ENCODE assay signal across 22 mouse cellular contexts in the genomic region with DNA sequence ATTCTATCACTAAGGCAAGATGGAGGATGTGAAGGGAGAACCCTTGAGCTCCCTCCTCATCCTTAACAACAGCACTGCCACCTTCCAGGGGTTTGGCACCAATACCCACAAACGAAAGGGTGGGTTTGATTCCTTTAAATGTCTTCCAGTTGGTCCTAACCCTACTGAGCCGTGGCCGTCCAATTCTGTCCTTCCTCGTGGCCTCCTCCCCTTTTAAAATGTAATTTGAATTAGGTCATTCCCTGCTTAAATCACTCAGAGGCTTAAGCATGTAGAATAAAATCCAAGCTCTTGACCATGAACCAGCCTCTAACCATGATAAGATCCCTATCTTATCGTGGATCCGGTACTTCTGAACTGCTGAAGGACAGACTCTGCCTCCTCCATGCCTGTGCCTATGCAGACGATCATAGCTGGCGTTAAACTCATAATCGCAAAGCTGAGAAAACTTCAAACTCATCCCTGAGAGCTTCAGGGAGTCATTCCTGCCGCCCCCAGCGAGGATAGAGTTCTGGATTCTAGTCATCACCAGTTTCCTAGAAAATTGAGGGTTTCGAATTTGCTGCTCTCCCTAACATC. TPM values are rescaled to one million over a fixed set of nuclear protein-coding genes. Genes with fewer than 3 reads are reported as not detected.
"Had no signal": no experiment of that assay in that cellular context is flagged by ENCODE, and none has a peak within 500 bp of the region (broad histone marks: within the 10 kb centered on the region; RNA-seq: fewer than 3 reads in every experiment).

No protein-coding gene starts in this region.

- H3K9me3 ChIP-seq: megakaryocyte, embryonic 14.5 days; midbrain, embryonic 13.5 days; midbrain, embryonic 15.5 days; neural tube, embryonic 12.5 days; stomach, embryonic 15.5 days had no signal

- H3K4me1 ChIP-seq: midbrain, embryonic 13.5 days; midbrain, embryonic 15.5 days; neural tube, embryonic 12.5 days; stomach, embryonic 15.5 days had no signal

- H3K27ac ChIP-seq: macrophage; midbrain, embryonic 13.5 days; midbrain, embryonic 15.5 days; neural tube, embryonic 12.5 days; stomach, embryonic 15.5 days; stomach, postnatal 0 days had no signal

- ATAC-seq: midbrain, embryonic 13.5 days; midbrain, embryonic 15.5 days had no signal

- DNase-seq: lung, adult 18-20 months; lung, embryonic 14.5 days; lung, postnatal 14 days; lung, postnatal 36 days; right cerebral cortex, postnatal 14 days; thymus, adult 2 months; thymus, postnatal 25 days; thymus, postnatal 4 days had no signal

- H3K27me3 ChIP-seq: midbrain, embryonic 13.5 days; midbrain, embryonic 15.5 days; neural tube, embryonic 12.5 days; stomach, embryonic 15.5 days had no signal

- H3K9ac ChIP-seq: lung, embryonic 14.5 days; midbrain, embryonic 13.5 days; midbrain, embryonic 15.5 days; neural tube, embryonic 12.5 days; stomach, embryonic 15.5 days had no signal

- H3K4me3 ChIP-seq: megakaryocyte, embryonic 14.5 days; midbrain, embryonic 13.5 days; midbrain, embryonic 15.5 days; neural tube, embryonic 12.5 days; stomach, embryonic 15.5 days had no signal

- H3K4me2 ChIP-seq: lung, embryonic 14.5 days; midbrain, embryonic 11.5 days; midbrain, embryonic 13.5 days; midbrain, embryonic 15.5 days; neural tube, embryonic 12.5 days; stomach, embryonic 15.5 days had no signal

- H3K36me3 ChIP-seq: midbrain, embryonic 13.5 days; midbrain, embryonic 15.5 days; neural tube, embryonic 12.5 days; stomach, embryonic 15.5 days had no signal

RNA-seq across cellular contexts. Expression of a gene that starts 10.5 kb away (rescaled TPM):
- total RNA-seq: megakaryocyte progenitor cell, adult 5-6 weeks; monocyte, adult 5-6 weeks; neutrophil, adult 5-6 weeks had no signal
- polyA plus RNA-seq: macrophage had no signal

RNA-seq across cellular contexts. Expression of a gene that starts 31.5 kb away (rescaled TPM):
- total RNA-seq: midbrain, postnatal 0 days; monocyte, adult 5-6 weeks; neutrophil, adult 5-6 weeks had no signal
- polyA plus RNA-seq: lung, embryonic 14.5 days; macrophage; midbrain, postnatal 0 days; spleen, adult 2 months; urinary bladder, adult 2 months had no signal

RNA-seq across cellular contexts. Expression of a gene that starts 42.8 kb away (rescaled TPM):
- polyA plus RNA-seq: lung, embryonic 14.5 days had no signal
